Mouse (Mus musculus) E14TG2a.4 (cell line): ENCODE measurements around the gene Pax7.

Experiments
- H3K27me3 ChIP-seq: 2 replicates; pipeline ENCODE4 v1.6.1; 2014; ENCODE audit warnings: low read length, control low read depth; ENCODE audit not compliant: insufficient read depth
- H3K36me3 ChIP-seq: 2 replicates; pipeline ENCODE4 v1.6.1; 2014; ENCODE audit warnings: low read length, control low read depth; ENCODE audit not compliant: insufficient read depth
- H3K4me1 ChIP-seq: replicated peaks from 2 replicates; pipeline ENCODE4 v1.6.1; 2014; ENCODE audit warnings: low read depth, low read length, control low read depth
- H3K4me3 ChIP-seq: replicated peaks from 2 replicates; pipeline ENCODE4 v1.5.1; 2014; ENCODE audit warnings: mild to moderate bottlenecking, low read length
- H3K9me3 ChIP-seq: 2 replicates; pipeline ENCODE4 v1.6.1; 2014; ENCODE audit warnings: low read length, control low read depth
- CTCF ChIP-seq: conservative IDR thresholded peaks from 2 replicates; pipeline ENCODE4 v1.5.1; 2014; ENCODE audit warnings: low read length
- NANOG ChIP-seq: IDR thresholded peaks from 2 replicates; pipeline ENCODE4 v1.6.1; 2014; ENCODE audit warnings: borderline replicate concordance, low read length, mixed read lengths
- POU5F1 ChIP-seq: IDR thresholded peaks from 2 replicates; pipeline ENCODE4 v1.6.1; 2014; ENCODE audit warnings: low read length, borderline replicate concordance

The Pax7 gene

DNA sequence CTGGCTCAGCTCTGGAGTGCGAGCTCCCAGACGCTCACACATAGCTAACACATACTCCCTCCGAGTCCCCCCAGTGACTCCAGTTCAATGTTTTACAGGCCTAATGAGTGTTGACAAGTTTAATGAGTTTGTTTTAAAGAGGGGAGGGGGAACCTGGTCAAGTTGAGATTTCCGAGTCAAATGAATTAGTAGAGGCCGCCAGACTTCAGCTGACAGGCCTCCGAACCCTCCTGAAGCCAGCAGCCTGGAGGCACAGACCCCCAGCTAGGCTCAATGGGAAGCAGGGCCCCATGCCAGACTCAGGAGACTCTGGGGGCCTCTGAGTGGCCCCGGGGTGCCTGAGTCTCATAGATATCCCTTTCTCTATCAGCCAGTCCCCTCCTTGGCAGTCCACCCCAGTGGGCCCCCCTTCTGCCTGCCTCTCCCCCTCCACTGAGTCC, 23.9 kb downstream of the Pax7 start:
- Histone ChIP-seq H3K4me3 (no peak overlapping the region), H3K9me3 (no peaks in the 10 kb centered on the region), H3K27me3 (peaks cover 87% of the 10 kb centered on the region), H3K36me3 (no peaks in the 10 kb centered on the region), H3K4me1 (peaks cover 51% of the 10 kb centered on the region)
- TF ChIP-seq POU5F1: no peak
- no peak for TF ChIP-seq NANOG
- no peak for TF ChIP-seq CTCF

- peaks cover 80% of the 10 kb centered on the region for H3K27me3 ChIP-seq
- TF ChIP-seq POU5F1: no peak
- no peak for TF ChIP-seq NANOG
- no peak overlapping the region for H3K4me3 ChIP-seq
- no peaks in the 10 kb centered on the region for H3K36me3 ChIP-seq
- H3K9me3 ChIP-seq: no peaks in the 10 kb centered on the region
- H3K4me1 ChIP-seq: peaks cover 43% of the 10 kb centered on the region
Observed at GRCm38 (mm10) chr4:139807820-139808219, 25.5 kb downstream of the Pax7 start.

GRCm38 (mm10) chr4:139807191-139807808, 26.0 kb downstream of the Pax7 start:
- TF ChIP-seq POU5F1 (no peak), NANOG (no peak), CTCF (no peak)
- peaks cover 78% of the 10 kb centered on the region for H3K27me3 ChIP-seq
- no peaks in the 10 kb centered on the region for H3K36me3 ChIP-seq
- H3K9me3 ChIP-seq: no peaks in the 10 kb centered on the region
- H3K4me1 ChIP-seq: peaks cover 38% of the 10 kb centered on the region
- H3K4me3 ChIP-seq: no peak overlapping the region

- H3K4me1 ChIP-seq: peaks cover 28% of the 10 kb centered on the region
- no peak for TF ChIP-seq CTCF
- TF ChIP-seq NANOG: no peak
- TF ChIP-seq POU5F1: no peak
- H3K4me3 ChIP-seq: no peak overlapping the region
- peaks cover 75% of the 10 kb centered on the region for H3K27me3 ChIP-seq
- no peaks in the 10 kb centered on the region for H3K9me3 ChIP-seq
- H3K36me3 ChIP-seq: no peaks in the 10 kb centered on the region
Observed at GRCm38 (mm10) chr4:139804896-139805295, 28.4 kb downstream of the Pax7 start.

- Histone ChIP-seq H3K4me3 (no peak overlapping the region), H3K4me1 (peaks cover 27% of the 10 kb centered on the region)
- TF ChIP-seq NANOG: no peak
- no peak for TF ChIP-seq CTCF
- no peak for TF ChIP-seq POU5F1
Observed at GRCm38 (mm10) chr4:139803981-139804380, 29.3 kb downstream of the Pax7 start.

GRCm38 (mm10) chr4:139799436-139800100, 33.8 kb downstream of the Pax7 start:
- Histone ChIP-seq H3K9me3 (peaks cover 5% of the 10 kb centered on the region; the same call in 1 of the 2 replicates), H3K36me3 (no peaks in the 10 kb centered on the region), H3K4me1 (peaks cover 29% of the 10 kb centered on the region), H3K27me3 (peaks cover 56% of the 10 kb centered on the region), H3K4me3 (no peak overlapping the region)
- TF ChIP-seq CTCF (peak; percentile 19; the same call in 1 of the 2 replicates), POU5F1 (no peak)

More at GRCm38 (mm10) chr4:139803981-139804380, 29.3 kb downstream of the Pax7 start:
- Histone ChIP-seq H3K9me3 (no peaks in the 10 kb centered on the region), H3K27me3 (peaks cover 72% of the 10 kb centered on the region), H3K36me3 (no peaks in the 10 kb centered on the region)

- H3K27me3 ChIP-seq: peaks cover 43% of the 10 kb centered on the region
Observed at GRCm38 (mm10) chr4:139797344-139797743, 36.0 kb downstream of the Pax7 start.

DNA sequence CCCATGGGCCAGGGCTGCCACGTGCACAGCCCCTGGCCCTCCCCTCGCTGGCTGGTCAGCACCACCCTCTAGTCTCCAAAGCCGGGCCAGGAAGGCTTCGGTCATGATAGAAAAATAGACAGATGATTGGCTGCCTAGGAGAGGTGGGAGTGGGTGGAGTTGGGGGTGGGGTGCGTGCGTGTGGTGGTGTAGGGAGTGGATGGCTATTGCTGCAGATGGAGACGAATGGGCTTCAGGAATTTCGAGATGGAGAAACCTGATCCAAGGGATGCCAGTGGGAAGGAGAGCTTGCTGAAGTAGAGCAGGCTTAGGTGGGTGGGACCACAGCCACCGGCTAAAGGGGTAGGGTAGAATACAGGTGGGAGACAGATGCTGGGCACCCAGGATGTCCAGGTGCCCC, 37.2 kb downstream of the Pax7 start:
- H3K27me3 ChIP-seq: peaks cover 31% of the 10 kb centered on the region
- TF ChIP-seq NANOG: no peak
- TF ChIP-seq CTCF: no peak
- TF ChIP-seq POU5F1: no peak
- no peak overlapping the region for H3K4me3 ChIP-seq
- H3K4me1 ChIP-seq: peaks cover 39% of the 10 kb centered on the region
- H3K9me3 ChIP-seq: peaks cover 5% of the 10 kb centered on the region; the same call in 1 of the 2 replicates
- H3K36me3 ChIP-seq: no peaks in the 10 kb centered on the region

More at GRCm38 (mm10) chr4:139797344-139797743, 36.0 kb downstream of the Pax7 start:
- H3K4me1 ChIP-seq: peaks cover 29% of the 10 kb centered on the region
- no peak overlapping the region for H3K4me3 ChIP-seq
- TF ChIP-seq NANOG (no peak), CTCF (no peak), POU5F1 (no peak)
- no peaks in the 10 kb centered on the region for H3K36me3 ChIP-seq
- H3K9me3 ChIP-seq: peaks cover 5% of the 10 kb centered on the region; the same call in 1 of the 2 replicates

GRCm38 (mm10) chr4:139791168-139791567, 42.2 kb downstream of the Pax7 start:
- peak overlapping the region; percentile 44; the same call in 1 of the 2 replicates for H3K4me3 ChIP-seq
- H3K4me1 ChIP-seq: peaks cover 42% of the 10 kb centered on the region
- 0 out of 2 replicates have a peak, but pooled peaks cover 15% of the 10 kb centered on the region for H3K27me3 ChIP-seq
- no peaks in the 10 kb centered on the region for H3K36me3 ChIP-seq
- TF ChIP-seq NANOG: no peak
- no peak for TF ChIP-seq CTCF
- TF ChIP-seq POU5F1: no peak
- H3K9me3 ChIP-seq: peaks cover 5% of the 10 kb centered on the region; the same call in 1 of the 2 replicates
